Mouse (Mus musculus) heart, embryonic 12.5 days (tissue): Measurements from ENCODE around the gene Fam19a1. TPM values are rescaled to one million over a fixed set of nuclear protein-coding genes. Genes with fewer than 3 reads are reported as not detected.

ENCODE experiments used
- ATAC-seq: fragments of 200-750 bp; cut with Nextera tagmentation; 2 replicates; pipeline ENCODE4 v1.8.0; 2017; ENCODE audit warnings: moderate TSS enrichment, moderate library complexity; ENCODE audit not compliant: insufficient number of reproducible peaks, low FRiP score
- H3K27ac ChIP-seq: fragments of 300-500 bp; sonication (generic); 2 replicates; pipeline ENCODE4 v1.5.1; 2016; ENCODE audit warnings: mild to moderate bottlenecking, moderate library complexity; ENCODE audit not compliant: poor library complexity, severe bottlenecking
- H3K27me3 ChIP-seq: fragments of 300-500 bp; sonication (generic); replicated peaks from 2 replicates; pipeline ENCODE4 v1.6.1; 2016; ENCODE audit warnings: mild to moderate bottlenecking, moderate library complexity
- H3K36me3 ChIP-seq: fragments of 300-500 bp; sonication (generic); 2 replicates; pipeline ENCODE4 v1.6.1; 2016; ENCODE audit warnings: mild to moderate bottlenecking, moderate library complexity
- H3K4me1 ChIP-seq: fragments of 300-500 bp; sonication (generic); replicated peaks from 2 replicates; pipeline ENCODE4 v1.6.1; 2016; ENCODE audit warnings: mild to moderate bottlenecking
- H3K4me2 ChIP-seq: fragments of 300-500 bp; sonication (generic); 2 replicates; pipeline ENCODE4 v1.6.1; 2016; ENCODE audit warnings: mild to moderate bottlenecking, moderate library complexity
- H3K4me3 ChIP-seq: fragments of 300-500 bp; sonication (generic); 2 replicates; pipeline ENCODE4 v1.5.1; 2016; ENCODE audit warnings: mild to moderate bottlenecking
- H3K9ac ChIP-seq: fragments of 300-500 bp; sonication (generic); 2 replicates; pipeline ENCODE4 v1.6.1; 2016; ENCODE audit warnings: mild to moderate bottlenecking, moderate library complexity
- H3K9me3 ChIP-seq: fragments of 300-500 bp; sonication (generic); replicated peaks from 2 replicates; pipeline ENCODE4 v1.6.1; 2016; ENCODE audit warnings: mild to moderate bottlenecking, moderate library complexity
- WGBS: fragments of 180-500 bp; shearing (Covaris S2); methylation state at CpG from one replicate; pipeline ENCODE4 v1.1.7; 2016; 5-methylcytosine and 5-hydroxymethylcytosine counted together
- polyA plus RNA-seq: library from polyadenylated mRNA; unstranded; fragments of >200 nt; fragmentation: Nextera tagmentation; extraction: Ambion mirVana; gene quantifications from 2 replicates; pipeline ENCODE4 v1.2.1, GENCODE M21; 2016

Fam19a1 gene
- polyA plus RNA-seq, 1 experiment from 2014 or later: 0.27 TPM

DNA sequence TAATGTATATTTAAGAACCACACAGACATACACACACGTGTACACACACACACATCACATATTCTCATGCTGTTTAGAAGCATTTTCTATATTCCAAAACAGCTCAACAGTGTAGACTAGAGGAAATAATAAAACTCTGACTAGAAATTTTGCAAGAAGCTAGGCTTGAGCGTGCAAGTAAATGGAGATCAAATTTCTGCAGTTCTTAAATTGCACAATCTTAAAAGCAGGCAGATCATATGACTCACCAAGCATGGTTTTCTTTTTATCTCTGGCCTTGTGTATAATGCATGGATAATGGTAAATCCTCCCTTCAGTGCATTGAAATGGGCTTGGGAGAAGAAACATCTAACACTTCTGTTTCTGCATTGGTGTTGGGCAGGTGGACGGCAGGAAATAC lies 564.9 kb downstream of the Fam19a1 start:
- WGBS: 75% methylated on average over 3 of the region's 3 CpGs
- Histone ChIP-seq H3K27me3 (no peaks in the 10 kb centered on the region), H3K4me1 (no peaks in the 10 kb centered on the region), H3K9me3 (no peaks in the 10 kb centered on the region), H3K27ac (no peak overlapping the region), H3K36me3 (no peaks in the 10 kb centered on the region), H3K4me3 (no peak overlapping the region), H3K9ac (no peak overlapping the region), H3K4me2 (no peak overlapping the region)
- ATAC-seq: no peak

Other genes with a start within 250 kb of the Fam19a1 start
- gene 1700123L14Rik, start 53.1 kb downstream of the Fam19a1 start, polyA plus RNA-seq: not detected in 2 replicates